Mouse (Mus musculus): Measurements from ENCODE around the gene Pigo.

The Pigo gene

GRCm38 (mm10) chr4:43025084-43025960 lies at the start of gene Pigo:
Gene Pigo (minus strand): TSS chr4:43025819.
- peak; percentile 93 for DNase-seq (ENCODE audit: low spot score)

- DNase-seq (ENCODE audit: low spot score) = no peak
These were observed 49.3 kb upstream of the Pigo start for GRCm38 (mm10) chr4:43074923-43075322.

- no peak for DNase-seq (ENCODE audit: low spot score)
These were observed 39.9 kb upstream of the Pigo start for GRCm38 (mm10) chr4:43065471-43065870.

- no peak for DNase-seq (ENCODE audit: low spot score)
These were observed 34.7 kb upstream of the Pigo start for GRCm38 (mm10) chr4:43060286-43060685.

- DNase-seq (ENCODE audit: low spot score) = no peak
These were observed 34.1 kb upstream of the Pigo start for GRCm38 (mm10) chr4:43059697-43060096.

- DNase-seq (ENCODE audit: low spot score) = peak; percentile 92
These were observed 33.4 kb upstream of the Pigo start, which contains the start of gene Unc13b for GRCm38 (mm10) chr4:43058753-43059654. Gene Unc13b (plus strand): TSS chr4:43058953.

GRCm38 (mm10) chr4:43058392-43058752 lies 32.8 kb upstream of the Pigo start:
- DNase-seq (ENCODE audit: low spot score) = no peak

GRCm38 (mm10) chr4:43057654-43058053 lies 32.0 kb upstream of the Pigo start:
- DNase-seq (ENCODE audit: low spot score) = no peak

GRCm38 (mm10) chr4:43052627-43053026 lies 27.0 kb upstream of the Pigo start:
- DNase-seq (ENCODE audit: low spot score) = no peak

- DNase-seq (ENCODE audit: low spot score) = no peak
These were observed 21.6 kb upstream of the Pigo start for GRCm38 (mm10) chr4:43047231-43047630.

- DNase-seq (ENCODE audit: low spot score) = no peak
These were observed 21.0 kb upstream of the Pigo start for GRCm38 (mm10) chr4:43046607-43047006.

- peak; percentile 98 for DNase-seq (ENCODE audit: low spot score)
These were observed 20.2 kb upstream of the Pigo start, which contains the start of gene Fam214b for GRCm38 (mm10) chr4:43045659-43046302. Gene Fam214b (minus strand): TSS chr4:43046220.

- no peak for DNase-seq (ENCODE audit: low spot score)
These were observed 19.7 kb upstream of the Pigo start for GRCm38 (mm10) chr4:43045285-43045658.

GRCm38 (mm10) chr4:43044673-43045072 lies 19.1 kb upstream of the Pigo start:
- DNase-seq (ENCODE audit: low spot score) = no peak

GRCm38 (mm10) chr4:43043644-43044357 lies 18.2 kb upstream of the Pigo start:
- peak; percentile 70 for DNase-seq (ENCODE audit: low spot score)

- no peak for DNase-seq (ENCODE audit: low spot score)
These were observed 15.4 kb upstream of the Pigo start for GRCm38 (mm10) chr4:43040881-43041547.

GRCm38 (mm10) chr4:43040114-43040572 lies 14.5 kb upstream of the Pigo start:
- DNase-seq (ENCODE audit: low spot score) = peak; percentile 94

- DNase-seq (ENCODE audit: low spot score) = no peak
These were observed 14.0 kb upstream of the Pigo start for GRCm38 (mm10) chr4:43039609-43040008.

GRCm38 (mm10) chr4:43038567-43039495 lies 13.2 kb upstream of the Pigo start:
- peak; percentile 34 for DNase-seq (ENCODE audit: low spot score)
